Mouse (Mus musculus) liver, embryonic 12.5 days (tissue): ENCODE results near the gene Il18r1. TPM values are rescaled to one million over a fixed set of nuclear protein-coding genes. Genes with fewer than 3 reads are reported as not detected.

Experiments
- ATAC-seq: fragments of 200-750 bp; cut with Nextera tagmentation; 2 replicates; pipeline ENCODE4 v1.8.0; 2017; ENCODE audit warnings: moderate number of reproducible peaks, mild to moderate bottlenecking, moderate library complexity
- H3K27ac ChIP-seq: fragments of 300-500 bp; sonication (generic); 2 replicates; pipeline ENCODE4 v1.5.1; 2016; ENCODE audit warnings: mild to moderate bottlenecking
- H3K27me3 ChIP-seq: fragments of 300-500 bp; sonication (generic); replicated peaks from 2 replicates; pipeline ENCODE4 v1.6.1; 2016; ENCODE audit warnings: mild to moderate bottlenecking, moderate library complexity
- H3K36me3 ChIP-seq: fragments of 300-500 bp; sonication (generic); 2 replicates; pipeline ENCODE4 v1.6.1; 2016; ENCODE audit warnings: mild to moderate bottlenecking, moderate library complexity
- H3K4me1 ChIP-seq: fragments of 300-500 bp; sonication (generic); 2 replicates; pipeline ENCODE4 v1.6.1; 2016
- H3K4me2 ChIP-seq: fragments of 300-500 bp; sonication (generic); 2 replicates; pipeline ENCODE4 v1.6.1; 2016; ENCODE audit warnings: mild to moderate bottlenecking, moderate library complexity
- H3K4me3 ChIP-seq: fragments of 300-500 bp; sonication (generic); 2 replicates; pipeline ENCODE4 v1.5.1; 2016; ENCODE audit warnings: mild to moderate bottlenecking, moderate library complexity
- H3K9ac ChIP-seq: fragments of 300-500 bp; sonication (generic); 2 replicates; pipeline ENCODE4 v1.6.1; 2016; ENCODE audit warnings: mild to moderate bottlenecking, moderate library complexity
- H3K9me3 ChIP-seq: fragments of 300-500 bp; sonication (generic); replicated peaks from 2 replicates; pipeline ENCODE4 v1.6.1; 2016; ENCODE audit warnings: mild to moderate bottlenecking, moderate library complexity
- WGBS: fragments of 180-500 bp; shearing (Covaris S2); methylation state at CpG from one replicate; pipeline ENCODE4 v1.1.7; 2016; ENCODE audit not compliant: insufficient replicate concordance; 5-methylcytosine and 5-hydroxymethylcytosine counted together
- polyA plus RNA-seq: library from polyadenylated mRNA; unstranded; fragments of >200 nt; fragmentation: Nextera tagmentation; extraction: Ambion mirVana; gene quantifications from 2 replicates; pipeline ENCODE4 v1.2.1, GENCODE M21; 2016

The Il18r1 gene
- polyA plus RNA-seq, 1 experiment from 2014 or later = not detected

- Histone ChIP-seq H3K27me3 (no peaks in the 10 kb centered on the region), H3K27ac (no peak overlapping the region), H3K4me2 (no peak overlapping the region), H3K36me3 (no peaks in the 10 kb centered on the region), H3K9ac (no peak overlapping the region), H3K4me1 (peaks cover 9% of the 10 kb centered on the region), H3K9me3 (no peaks in the 10 kb centered on the region), H3K4me3 (no peak overlapping the region)
- 70% methylated on average over 8 of the region's 8 CpGs for WGBS
- ATAC-seq = no peak
Measured at GRCm38 (mm10) chr1:40439504-40439903, 25.8 kb upstream of the Il18r1 start.

- no peak overlapping the region for H3K27ac ChIP-seq
- 60% methylated on average over 3 of the region's 3 CpGs for WGBS
- no peak overlapping the region for H3K4me2 ChIP-seq
- H3K9me3 ChIP-seq = no peaks in the 10 kb centered on the region
- H3K4me1 ChIP-seq = no peaks in the 10 kb centered on the region
- H3K4me3 ChIP-seq = no peak overlapping the region
- no peaks in the 10 kb centered on the region for H3K36me3 ChIP-seq
- no peak for ATAC-seq
- no peak overlapping the region for H3K9ac ChIP-seq
- no peaks in the 10 kb centered on the region for H3K27me3 ChIP-seq
Measured at GRCm38 (mm10) chr1:40444800-40445199, 20.6 kb upstream of the Il18r1 start.

- ATAC-seq = no peak
- Histone ChIP-seq H3K4me1 (no peaks in the 10 kb centered on the region), H3K27ac (no peak overlapping the region), H3K9me3 (no peaks in the 10 kb centered on the region), H3K27me3 (no peaks in the 10 kb centered on the region), H3K9ac (no peak overlapping the region), H3K4me2 (no peak overlapping the region), H3K4me3 (no peak overlapping the region), H3K36me3 (no peaks in the 10 kb centered on the region)
- 78% methylated on average over 4 of the region's 4 CpGs for WGBS
Measured at GRCm38 (mm10) chr1:40467306-40467705, 2.0 kb downstream of the Il18r1 start.

- no peak for ATAC-seq
- Histone ChIP-seq H3K27me3 (no peaks in the 10 kb centered on the region), H3K9me3 (no peaks in the 10 kb centered on the region), H3K27ac (no peak overlapping the region), H3K4me1 (no peaks in the 10 kb centered on the region), H3K36me3 (no peaks in the 10 kb centered on the region), H3K4me2 (no peak overlapping the region), H3K9ac (no peak overlapping the region), H3K4me3 (no peak overlapping the region)
- 45% methylated on average over 2 of the region's 2 CpGs for WGBS
Measured at GRCm38 (mm10) chr1:40468805-40469204, 3.5 kb downstream of the Il18r1 start.

DNA sequence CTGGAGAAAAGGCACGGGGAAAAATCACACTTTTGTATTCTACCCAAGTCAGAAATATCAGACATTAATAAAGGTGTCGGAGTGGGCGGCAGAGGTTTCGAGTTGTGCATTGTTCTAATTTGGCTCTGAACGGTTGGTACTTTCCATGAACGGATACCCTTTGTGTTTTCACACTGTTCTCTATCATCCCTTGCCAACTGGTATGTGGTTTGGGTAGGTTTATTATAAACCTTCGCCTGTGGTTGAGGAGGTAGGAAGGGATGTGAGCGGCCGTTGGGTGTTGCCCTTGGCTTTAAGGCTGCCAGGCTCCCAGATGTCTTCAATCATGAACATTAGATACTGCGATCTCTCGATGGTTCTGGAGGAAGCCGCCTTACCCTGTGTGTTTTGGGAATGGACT lies 4.5 kb downstream of the Il18r1 start:
- Histone ChIP-seq H3K9ac (no peak overlapping the region), H3K4me3 (no peak overlapping the region), H3K4me2 (no peak overlapping the region), H3K36me3 (no peaks in the 10 kb centered on the region), H3K4me1 (no peaks in the 10 kb centered on the region), H3K27me3 (no peaks in the 10 kb centered on the region), H3K27ac (no peak overlapping the region), H3K9me3 (no peaks in the 10 kb centered on the region)
- 60% methylated on average over 12 of the region's 12 CpGs for WGBS
- ATAC-seq = no peak

- Histone ChIP-seq H3K4me3 (no peak overlapping the region), H3K9ac (no peak overlapping the region), H3K4me1 (no peaks in the 10 kb centered on the region), H3K9me3 (no peaks in the 10 kb centered on the region), H3K36me3 (no peaks in the 10 kb centered on the region), H3K4me2 (no peak overlapping the region), H3K27me3 (no peaks in the 10 kb centered on the region), H3K27ac (no peak overlapping the region)
- no peak for ATAC-seq
- 78% methylated on average over 1 of the region's 1 CpGs for WGBS
Measured at GRCm38 (mm10) chr1:40472401-40472800, 7.0 kb downstream of the Il18r1 start.

DNA sequence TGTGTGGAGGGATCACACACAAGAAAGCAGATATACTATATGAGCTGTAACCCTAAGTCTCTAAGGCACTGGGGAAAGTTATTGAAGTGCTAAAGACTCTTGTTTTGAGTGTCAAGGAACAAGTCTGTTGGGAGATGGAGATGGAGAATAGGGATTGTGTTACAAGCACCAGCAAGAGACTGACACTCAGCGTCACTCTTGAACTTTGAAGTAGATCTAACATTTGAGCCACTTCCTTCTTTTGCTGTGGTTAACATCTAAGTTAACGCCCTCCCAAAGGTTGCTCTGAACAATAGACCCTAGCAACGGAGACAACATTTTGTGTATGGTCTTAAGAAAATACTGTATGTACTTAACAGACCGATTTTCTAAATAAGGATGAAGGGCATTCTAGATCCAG lies 8.3 kb downstream of the Il18r1 start:
- no peaks in the 10 kb centered on the region for H3K9me3 ChIP-seq
- H3K4me2 ChIP-seq = no peak overlapping the region
- no peak overlapping the region for H3K9ac ChIP-seq
- no peak overlapping the region for H3K4me3 ChIP-seq
- no peaks in the 10 kb centered on the region for H3K27me3 ChIP-seq
- ATAC-seq = no peak
- no peak overlapping the region for H3K27ac ChIP-seq
- WGBS = 32% methylated on average over 4 of the region's 4 CpGs
- no peaks in the 10 kb centered on the region for H3K36me3 ChIP-seq
- no peaks in the 10 kb centered on the region for H3K4me1 ChIP-seq

- 43% methylated on average over 5 of the region's 5 CpGs for WGBS
Measured at GRCm38 (mm10) chr1:40474336-40474735, 9.0 kb downstream of the Il18r1 start.

GRCm38 (mm10) chr1:40475697-40476096 lies 10.3 kb downstream of the Il18r1 start:
- ATAC-seq = no peak
- Histone ChIP-seq H3K4me1 (no peaks in the 10 kb centered on the region), H3K4me2 (no peak overlapping the region), H3K9me3 (no peaks in the 10 kb centered on the region), H3K36me3 (no peaks in the 10 kb centered on the region), H3K27me3 (no peaks in the 10 kb centered on the region), H3K9ac (no peak overlapping the region), H3K27ac (no peak overlapping the region), H3K4me3 (no peak overlapping the region)
- 28% methylated on average over 3 of the region's 3 CpGs for WGBS

More at GRCm38 (mm10) chr1:40474336-40474735, 9.0 kb downstream of the Il18r1 start:
- Histone ChIP-seq H3K4me3 (no peak overlapping the region), H3K27me3 (no peaks in the 10 kb centered on the region), H3K36me3 (no peaks in the 10 kb centered on the region), H3K9me3 (no peaks in the 10 kb centered on the region), H3K27ac (no peak overlapping the region), H3K9ac (no peak overlapping the region), H3K4me2 (no peak overlapping the region), H3K4me1 (no peaks in the 10 kb centered on the region)
- ATAC-seq = no peak

DNA sequence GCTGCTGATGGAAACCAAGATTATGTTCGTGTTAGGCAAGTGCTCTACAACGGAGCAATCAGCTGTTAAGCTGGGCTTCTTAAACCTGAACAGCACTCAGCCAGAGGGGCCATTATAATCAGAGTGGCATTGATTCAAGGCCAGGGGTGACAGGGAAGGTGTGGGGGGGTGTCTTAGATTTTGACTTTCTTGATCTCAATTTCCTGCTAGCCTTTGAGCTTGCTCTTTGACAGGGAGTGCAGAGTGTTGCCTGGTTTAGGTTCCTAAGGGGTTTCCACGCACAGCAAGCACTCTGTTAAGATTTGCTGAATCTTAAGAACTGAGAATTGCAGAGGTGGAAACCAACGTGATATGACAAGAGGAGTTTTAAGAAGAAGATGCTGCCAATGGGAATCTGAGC lies 11.4 kb downstream of the Il18r1 start:
- WGBS = 42% methylated on average over 4 of the region's 4 CpGs
- Histone ChIP-seq H3K4me2 (no peak overlapping the region), H3K27me3 (no peaks in the 10 kb centered on the region), H3K9me3 (no peaks in the 10 kb centered on the region), H3K4me3 (no peak overlapping the region), H3K27ac (no peak overlapping the region), H3K36me3 (no peaks in the 10 kb centered on the region), H3K9ac (no peak overlapping the region), H3K4me1 (no peaks in the 10 kb centered on the region)
- ATAC-seq = no peak

DNA sequence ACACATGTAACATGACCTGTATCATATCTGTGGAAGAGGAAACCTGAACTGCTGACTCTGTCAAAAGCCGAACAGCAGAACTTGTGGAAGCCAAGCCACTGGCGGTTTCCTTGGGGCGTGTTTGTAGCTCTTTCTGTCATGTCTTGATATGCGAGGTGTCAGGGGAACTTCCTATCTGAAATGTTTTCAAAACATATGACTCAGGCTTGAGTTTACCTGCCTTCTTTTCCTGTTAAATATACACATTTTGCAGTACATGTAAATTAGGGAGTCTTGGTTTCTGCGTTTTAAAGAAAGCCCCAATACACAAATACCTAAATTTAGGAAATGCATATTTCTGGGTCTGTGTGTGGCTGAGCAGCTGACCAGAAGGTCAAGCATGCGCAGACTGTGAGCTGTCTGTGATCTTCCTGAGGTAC lies 14.2 kb downstream of the Il18r1 start:
- H3K36me3 ChIP-seq = no peaks in the 10 kb centered on the region
- H3K4me2 ChIP-seq = no peak overlapping the region
- ATAC-seq = no peak
- no peaks in the 10 kb centered on the region for H3K27me3 ChIP-seq
- WGBS = 22% methylated on average over 6 of the region's 6 CpGs
- H3K27ac ChIP-seq = no peak overlapping the region
- no peak overlapping the region for H3K4me3 ChIP-seq
- H3K9ac ChIP-seq = no peak overlapping the region
- H3K4me1 ChIP-seq = no peaks in the 10 kb centered on the region
- H3K9me3 ChIP-seq = no peaks in the 10 kb centered on the region

DNA sequence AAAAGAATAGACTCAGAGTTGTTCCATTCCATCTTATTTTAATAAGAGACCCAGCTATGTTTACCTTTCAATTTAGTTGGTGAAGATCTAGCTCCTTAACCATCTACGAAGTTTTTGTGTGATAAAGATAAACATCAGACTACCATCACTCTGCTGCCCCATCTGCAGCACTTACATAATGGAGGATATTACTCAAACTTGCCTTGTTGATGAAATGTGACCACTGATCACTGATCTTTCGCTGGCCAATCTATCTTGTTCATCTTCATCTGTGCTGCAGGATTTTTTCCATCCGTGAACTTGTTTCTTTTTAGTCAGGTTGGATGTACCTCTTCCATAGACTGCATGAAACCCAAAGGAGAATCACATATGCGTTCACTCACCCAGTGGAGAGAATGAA lies 29.2 kb downstream of the Il18r1 start:
- Histone ChIP-seq H3K4me1 (no peaks in the 10 kb centered on the region), H3K27me3 (no peaks in the 10 kb centered on the region), H3K27ac (no peak overlapping the region), H3K9me3 (no peaks in the 10 kb centered on the region), H3K9ac (no peak overlapping the region), H3K4me2 (no peak overlapping the region), H3K36me3 (no peaks in the 10 kb centered on the region), H3K4me3 (no peak overlapping the region)
- 65% methylated on average over 4 of the region's 4 CpGs for WGBS
- ATAC-seq = no peak

GRCm38 (mm10) chr1:40499708-40500107 lies 34.4 kb downstream of the Il18r1 start:
- H3K27me3 ChIP-seq = no peaks in the 10 kb centered on the region
- H3K4me2 ChIP-seq = no peak overlapping the region
- WGBS = 78% methylated on average over 1 of the region's 1 CpGs
- no peaks in the 10 kb centered on the region; the same call in 1 of the 2 replicates for H3K4me1 ChIP-seq
- H3K36me3 ChIP-seq = no peaks in the 10 kb centered on the region
- no peak overlapping the region for H3K4me3 ChIP-seq
- H3K9ac ChIP-seq = no peak overlapping the region
- no peak for ATAC-seq
- no peaks in the 10 kb centered on the region for H3K9me3 ChIP-seq
- no peak overlapping the region for H3K27ac ChIP-seq
